Mouse (Mus musculus) stomach, postnatal 0 days (tissue): ENCODE results near the gene Pdcd7.

Source experiments
- CTCF ChIP-seq: IDR thresholded peaks from 2 replicates; pipeline ENCODE4 v1.5.1; 2016; ENCODE audit warnings: antibody characterized with exemption, low read depth, mild to moderate bottlenecking, moderate library complexity
- EP300 ChIP-seq: optimal IDR thresholded peaks from 2 replicates; pipeline ENCODE3; 2016; ENCODE audit warnings: antibody characterized with exemption

- no peak for TF ChIP-seq CTCF
- no peak for TF ChIP-seq EP300
These were observed 11.9 kb upstream of the Pdcd7 start for GRCm38 (mm10) chr9:65333958-65334357.
